Mouse (Mus musculus) forebrain, embryonic 13.5 days (tissue): Measurements from ENCODE around the gene Elp4. TPM values are rescaled to one million over a fixed set of nuclear protein-coding genes. Genes with fewer than 3 reads are reported as not detected.
A peak's percentile ranks its signal among the peaks of the same experiment; 100 is the strongest.

Experiments used
- ATAC-seq: fragments of 200-750 bp; cut with Nextera tagmentation; 2 replicates; pipeline ENCODE4 v1.8.0; 2017
- H3K27ac ChIP-seq: fragments of 300-500 bp; sonication (generic); 2 replicates; pipeline ENCODE4 v1.5.1; 2015; ENCODE audit warnings: inconsistent platforms, mild to moderate bottlenecking, moderate library complexity
- H3K27me3 ChIP-seq: fragments of 300-500 bp; sonication (generic); 2 replicates; pipeline ENCODE4 v1.6.1; 2015; ENCODE audit warnings: mild to moderate bottlenecking, inconsistent platforms
- H3K36me3 ChIP-seq: fragments of 300-500 bp; sonication (generic); 2 replicates; pipeline ENCODE4 v1.6.1; 2015; ENCODE audit warnings: mild to moderate bottlenecking, inconsistent platforms; ENCODE audit not compliant: poor library complexity, severe bottlenecking
- H3K4me1 ChIP-seq: fragments of 300-500 bp; sonication (generic); 2 replicates; pipeline ENCODE4 v1.6.1; 2015; ENCODE audit warnings: inconsistent platforms
- H3K4me2 ChIP-seq: fragments of 300-500 bp; sonication (generic); 2 replicates; pipeline ENCODE4 v1.6.1; 2015; ENCODE audit warnings: inconsistent platforms, mild to moderate bottlenecking, moderate library complexity
- H3K4me3 ChIP-seq: fragments of 300-500 bp; sonication (generic); 2 replicates; pipeline ENCODE4 v1.5.1; 2015; ENCODE audit warnings: mild to moderate bottlenecking, inconsistent platforms
- H3K9ac ChIP-seq: fragments of 300-500 bp; sonication (generic); 2 replicates; pipeline ENCODE4 v1.6.1; 2015; ENCODE audit warnings: mild to moderate bottlenecking, inconsistent platforms
- H3K9me3 ChIP-seq: fragments of 300-500 bp; sonication (generic); replicated peaks from 2 replicates; pipeline ENCODE4 v1.6.1; 2016; ENCODE audit warnings: inconsistent platforms
- WGBS: fragments of 180-500 bp; shearing (Covaris S2); methylation state at CpG from one replicate; pipeline ENCODE4 v1.1.7; 2015; 5-methylcytosine and 5-hydroxymethylcytosine counted together
- polyA plus RNA-seq: library from polyadenylated mRNA; unstranded; fragments of >200 nt; fragmentation: Nextera tagmentation; extraction: Ambion mirVana; gene quantifications from 2 replicates; pipeline ENCODE4 v1.2.1, GENCODE M21; 2015

Elp4 gene
- polyA plus RNA-seq, 1 experiment from 2014 or later: 52.3 TPM

GRCm38 (mm10) chr2:105873403-105873802, 31.0 kb downstream of the Elp4 start:
- Histone ChIP-seq H3K27me3 (no peaks in the 10 kb centered on the region), H3K4me2 (no peak overlapping the region), H3K4me1 (no peaks in the 10 kb centered on the region), H3K9ac (no peak overlapping the region), H3K36me3 (peaks cover 9% of the 10 kb centered on the region; the same call in 1 of the 2 replicates), H3K4me3 (no peak overlapping the region), H3K27ac (no peak overlapping the region), H3K9me3 (no peaks in the 10 kb centered on the region; the same call in 1 of the 2 replicates)
- 98% methylated on average over 1 of the region's 1 CpGs for WGBS
- no peak for ATAC-seq

DNA sequence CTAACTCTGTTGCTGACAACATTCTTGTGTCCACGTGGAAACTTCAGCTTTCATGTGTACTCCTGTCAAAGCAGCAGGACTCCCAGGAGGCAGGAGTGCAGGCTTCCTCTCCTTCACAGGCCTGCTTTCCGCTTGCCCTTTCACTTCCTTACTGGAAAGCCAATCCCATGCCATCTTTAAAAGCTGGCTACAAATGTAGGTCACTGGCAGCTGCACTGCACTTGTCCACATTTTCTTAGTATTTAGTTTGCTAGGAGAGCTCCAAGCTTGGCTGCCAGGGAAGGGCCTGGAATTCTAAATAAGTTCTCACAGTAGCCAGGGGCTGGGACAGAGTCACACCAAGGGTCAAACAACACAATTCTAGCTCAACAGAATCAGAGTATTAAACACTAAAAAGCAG, 49.6 kb downstream of the Elp4 start:
- Histone ChIP-seq H3K4me2 (no peak overlapping the region), H3K27ac (no peak overlapping the region), H3K36me3 (no peaks in the 10 kb centered on the region), H3K9ac (no peak overlapping the region), H3K9me3 (no peaks in the 10 kb centered on the region), H3K4me3 (no peak overlapping the region), H3K27me3 (no peaks in the 10 kb centered on the region), H3K4me1 (no peaks in the 10 kb centered on the region)
- 57% methylated on average over 2 of the region's 2 CpGs for whole genome bisulfite sequencing
- no peak for ATAC-seq

- Histone ChIP-seq H3K9ac (no peak overlapping the region), H3K36me3 (no peaks in the 10 kb centered on the region), H3K4me2 (no peak overlapping the region), H3K27ac (no peak overlapping the region), H3K9me3 (no peaks in the 10 kb centered on the region), H3K4me3 (no peak overlapping the region), H3K27me3 (no peaks in the 10 kb centered on the region), H3K4me1 (no peaks in the 10 kb centered on the region)
- WGBS: 96% methylated on average over 2 of the region's 2 CpGs
- no peak for ATAC-seq
Measured at GRCm38 (mm10) chr2:105852971-105853370, 51.4 kb downstream of the Elp4 start.

DNA sequence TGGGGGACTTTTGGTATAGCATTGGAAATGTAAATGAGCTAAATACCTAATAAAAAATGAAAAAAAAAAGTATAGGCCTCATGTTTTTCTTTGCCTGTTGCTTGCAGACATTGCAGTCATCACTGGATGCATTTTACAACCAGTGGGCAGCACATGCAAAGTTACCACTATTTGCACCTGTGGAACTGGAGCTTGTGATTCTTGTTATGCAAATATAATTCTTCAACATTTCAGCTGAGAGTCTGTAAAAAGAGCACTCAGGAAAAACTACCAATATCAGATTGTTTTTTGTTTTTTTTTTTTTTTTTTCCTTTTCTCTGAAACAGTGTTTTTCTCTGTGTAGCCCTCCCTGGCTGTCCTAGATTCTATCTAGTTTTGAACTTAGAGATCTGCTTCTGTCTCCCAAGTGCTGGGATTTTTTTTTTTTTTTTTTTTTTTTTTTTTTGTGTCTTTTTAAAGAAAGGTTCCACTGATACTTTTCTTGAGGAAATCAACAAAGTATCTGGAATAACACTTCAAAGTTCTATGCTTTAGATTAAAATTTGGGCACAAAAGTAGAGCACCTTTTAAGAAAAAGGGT, 52.6 kb downstream of the Elp4 start:
- H3K4me1 ChIP-seq: no peaks in the 10 kb centered on the region
- H3K9me3 ChIP-seq: no peaks in the 10 kb centered on the region
- H3K36me3 ChIP-seq: no peaks in the 10 kb centered on the region
- H3K4me3 ChIP-seq: no peak overlapping the region
- ATAC-seq: no peak
- H3K9ac ChIP-seq: no peak overlapping the region
- H3K4me2 ChIP-seq: no peak overlapping the region
- no peaks in the 10 kb centered on the region for H3K27me3 ChIP-seq
- H3K27ac ChIP-seq: no peak overlapping the region

- Histone ChIP-seq H3K9me3 (no peaks in the 10 kb centered on the region), H3K9ac (no peak overlapping the region), H3K4me3 (no peak overlapping the region), H3K27ac (no peak overlapping the region), H3K36me3 (peaks cover 4% of the 10 kb centered on the region; the same call in 1 of the 2 replicates), H3K4me2 (no peak overlapping the region), H3K27me3 (no peaks in the 10 kb centered on the region), H3K4me1 (no peaks in the 10 kb centered on the region)
- 92% methylated on average over 5 of the region's 5 CpGs for WGBS
- ATAC-seq: no peak
Measured at GRCm38 (mm10) chr2:105843151-105843550, 61.2 kb downstream of the Elp4 start.

DNA sequence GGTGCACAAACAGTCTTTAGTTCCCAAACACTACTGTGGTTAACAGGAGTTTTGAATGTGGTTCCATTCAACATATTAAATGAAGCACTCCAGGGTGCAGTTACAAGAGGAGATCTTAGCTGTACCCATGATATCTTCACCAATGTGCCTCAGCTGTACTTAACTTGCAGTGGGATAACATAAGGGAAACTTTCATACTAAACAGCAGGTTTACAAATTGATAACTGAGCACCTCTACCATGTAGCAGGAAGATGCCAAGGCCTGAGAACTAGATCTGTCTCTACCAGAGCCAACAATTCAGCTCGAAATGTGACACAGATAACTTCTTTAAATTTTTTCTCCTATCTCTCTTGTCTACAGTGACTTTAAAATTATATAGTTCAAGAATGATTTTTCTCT, 86.4 kb downstream of the Elp4 start:
- Histone ChIP-seq H3K9me3 (no peaks in the 10 kb centered on the region), H3K36me3 (0 out of 2 replicates have a peak, but pooled peaks cover 3% of the 10 kb centered on the region), H3K4me3 (no peak overlapping the region), H3K9ac (no peak overlapping the region), H3K4me2 (no peak overlapping the region), H3K27me3 (no peaks in the 10 kb centered on the region), H3K27ac (no peak overlapping the region), H3K4me1 (no peaks in the 10 kb centered on the region)
- WGBS: 92% methylated on average over 1 of the region's 1 CpGs
- ATAC-seq: no peak

DNA sequence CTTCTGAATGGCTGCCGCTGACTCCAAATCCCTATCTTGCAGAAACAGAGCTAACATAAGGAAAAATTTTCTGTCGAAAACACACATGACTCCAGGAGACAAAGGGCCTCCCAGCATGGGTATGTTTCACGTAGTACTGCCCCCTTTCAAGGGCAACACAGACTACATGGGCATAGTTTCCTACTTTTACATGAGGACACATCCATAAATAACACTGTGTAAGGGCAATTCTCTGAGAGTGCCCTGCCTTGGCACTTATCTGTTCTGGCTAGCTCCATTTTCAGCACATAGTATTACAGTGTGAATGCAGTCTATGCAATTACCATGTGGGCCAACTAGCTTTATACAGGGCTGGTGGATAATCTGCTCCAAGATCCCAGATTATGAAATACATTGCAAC, 89.2 kb downstream of the Elp4 start:
- Histone ChIP-seq H3K4me3 (no peak overlapping the region), H3K4me1 (no peaks in the 10 kb centered on the region), H3K27ac (no peak overlapping the region), H3K9me3 (no peaks in the 10 kb centered on the region), H3K9ac (no peak overlapping the region), H3K27me3 (no peaks in the 10 kb centered on the region), H3K36me3 (no peaks in the 10 kb centered on the region), H3K4me2 (no peak overlapping the region)
- no peak for ATAC-seq
- WGBS: 72% methylated on average over 3 of the region's 3 CpGs

GRCm38 (mm10) chr2:105813041-105813440, 91.3 kb downstream of the Elp4 start:
- WGBS: 47% methylated on average over 3 of the region's 3 CpGs
- Histone ChIP-seq H3K4me2 (no peak overlapping the region), H3K4me3 (no peak overlapping the region), H3K27ac (no peak overlapping the region), H3K27me3 (no peaks in the 10 kb centered on the region), H3K9me3 (no peaks in the 10 kb centered on the region), H3K9ac (no peak overlapping the region), H3K4me1 (no peaks in the 10 kb centered on the region), H3K36me3 (no peaks in the 10 kb centered on the region)
- peak; percentile 69; the same call in 1 of the 2 replicates for ATAC-seq

DNA sequence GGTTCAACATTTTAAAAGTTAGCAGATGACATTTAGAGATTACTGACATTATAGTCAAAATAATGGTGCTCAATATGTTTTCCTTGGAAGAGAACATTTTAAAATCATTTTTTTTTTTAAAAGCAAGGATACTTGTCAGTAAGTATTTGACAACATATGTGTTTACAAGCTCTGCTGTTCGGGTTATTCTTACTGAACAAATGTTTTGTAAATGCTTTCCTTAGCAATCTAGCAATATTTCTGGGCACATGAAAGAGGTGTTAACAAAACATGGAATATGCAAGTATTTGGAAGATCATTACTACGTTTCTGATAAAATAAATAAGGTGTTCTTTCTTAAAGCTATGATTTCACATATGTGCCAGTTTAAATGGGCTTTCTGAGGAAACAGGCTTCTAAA, 94.1 kb downstream of the Elp4 start:
- H3K4me2 ChIP-seq: no peak overlapping the region

GRCm38 (mm10) chr2:105806571-105806970, 97.8 kb downstream of the Elp4 start:
- Histone ChIP-seq H3K27ac (no peak overlapping the region), H3K9me3 (no peaks in the 10 kb centered on the region), H3K4me3 (no peak overlapping the region), H3K4me1 (peaks cover 22% of the 10 kb centered on the region), H3K9ac (no peak overlapping the region), H3K4me2 (no peak overlapping the region), H3K27me3 (no peaks in the 10 kb centered on the region), H3K36me3 (no peaks in the 10 kb centered on the region)
- no peak for ATAC-seq
- 70% methylated on average over 2 of the region's 2 CpGs for WGBS

More for the DNA sequence above, 94.1 kb downstream of the Elp4 start:
- H3K27me3 ChIP-seq: no peaks in the 10 kb centered on the region
- H3K36me3 ChIP-seq: no peaks in the 10 kb centered on the region
- H3K9ac ChIP-seq: no peak overlapping the region
- ATAC-seq: no peak
- no peaks in the 10 kb centered on the region for H3K9me3 ChIP-seq
- H3K4me3 ChIP-seq: no peak overlapping the region
- H3K4me1 ChIP-seq: peaks cover 11% of the 10 kb centered on the region
- 77% methylated on average over 2 of the region's 2 CpGs for WGBS
- no peak overlapping the region for H3K27ac ChIP-seq

DNA sequence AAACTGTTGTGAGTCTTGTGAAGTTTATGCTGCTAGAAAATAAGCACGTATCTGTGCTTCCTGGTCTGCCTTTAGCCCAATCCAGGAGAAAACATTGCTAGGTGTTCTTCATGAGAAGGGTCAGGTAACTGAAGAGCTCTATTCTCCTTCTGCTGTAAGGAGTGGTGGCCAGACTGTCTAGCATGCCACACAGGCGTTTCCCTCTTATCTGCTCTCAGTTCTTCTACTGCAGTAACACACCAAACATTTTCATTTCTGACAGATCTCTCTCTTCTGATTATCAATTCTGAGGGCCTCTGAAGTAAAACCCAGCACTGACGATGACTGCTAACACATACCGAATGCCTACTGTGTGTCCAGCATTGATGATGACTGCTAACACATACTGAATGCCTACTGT, 98.3 kb downstream of the Elp4 start:
- WGBS: 81% methylated on average over 4 of the region's 4 CpGs
- Histone ChIP-seq H3K9me3 (no peaks in the 10 kb centered on the region), H3K27me3 (no peaks in the 10 kb centered on the region), H3K4me3 (no peak overlapping the region), H3K9ac (no peak overlapping the region), H3K4me2 (no peak overlapping the region), H3K27ac (peak overlapping the region; percentile 46; the same call in 1 of the 2 replicates), H3K4me1 (peaks cover 24% of the 10 kb centered on the region), H3K36me3 (no peaks in the 10 kb centered on the region)
- no peak for ATAC-seq

- no peak overlapping the region for H3K4me2 ChIP-seq
Measured at GRCm38 (mm10) chr2:105805210-105805609, 99.2 kb downstream of the Elp4 start.

DNA sequence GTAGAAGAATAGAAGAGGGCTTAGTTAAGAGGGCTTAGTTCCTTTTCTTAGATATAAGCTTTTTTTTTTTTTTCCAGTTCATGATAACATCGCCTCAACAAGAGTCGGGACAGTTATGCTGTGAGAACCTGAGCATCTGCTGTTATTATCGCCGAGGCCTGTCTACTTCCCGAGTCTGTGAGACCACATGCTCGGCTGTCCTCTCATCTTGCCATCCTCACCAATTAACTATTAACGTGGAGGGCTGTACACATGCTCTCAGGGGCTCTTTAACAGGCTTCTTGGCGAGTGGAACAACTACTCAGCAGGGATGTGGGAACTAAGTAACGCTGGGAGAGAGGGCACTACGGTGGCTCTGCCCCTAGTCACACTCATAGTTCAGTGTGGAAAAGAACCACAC, 99.9 kb downstream of the Elp4 start:
- H3K4me3 ChIP-seq: no peak overlapping the region
- no peaks in the 10 kb centered on the region for H3K27me3 ChIP-seq
- WGBS: 10% methylated on average over 10 of the region's 10 CpGs
- H3K4me2 ChIP-seq: peak overlapping the region; percentile 28; the same call in 1 of the 2 replicates
- peak; percentile 78 for ATAC-seq
- H3K36me3 ChIP-seq: no peaks in the 10 kb centered on the region
- H3K9ac ChIP-seq: no peak overlapping the region
- peaks cover 33% of the 10 kb centered on the region for H3K4me1 ChIP-seq
- no peaks in the 10 kb centered on the region for H3K9me3 ChIP-seq
- H3K27ac ChIP-seq: peak overlapping the region; percentile 40; the same call in 1 of the 2 replicates

More at GRCm38 (mm10) chr2:105805210-105805609, 99.2 kb downstream of the Elp4 start:
- Histone ChIP-seq H3K9ac (no peak overlapping the region), H3K9me3 (no peaks in the 10 kb centered on the region), H3K27ac (no peak overlapping the region), H3K4me3 (no peak overlapping the region), H3K4me1 (peaks cover 30% of the 10 kb centered on the region), H3K36me3 (no peaks in the 10 kb centered on the region), H3K27me3 (no peaks in the 10 kb centered on the region)
- ATAC-seq: no peak
